Mouse (Mus musculus) right cerebral cortex, adult 2 months (tissue): ENCODE measurements at regions not wholly inside any gene's neighbourhood (a gene's known extent, or its start where the extent isn't known, plus 50 kb on each side); places are given as distances from the start of the nearest gene placed in this dataset.
A peak's percentile ranks its signal among the peaks of the same experiment; 100 is the strongest.

Experiments
- DNase-seq, 2 experiments: peaks; one replicate each; pipeline ENCODE4 v3.0.0; 2021 to 2022; ENCODE audit warnings: low spot score in 2 of 2

DNA sequence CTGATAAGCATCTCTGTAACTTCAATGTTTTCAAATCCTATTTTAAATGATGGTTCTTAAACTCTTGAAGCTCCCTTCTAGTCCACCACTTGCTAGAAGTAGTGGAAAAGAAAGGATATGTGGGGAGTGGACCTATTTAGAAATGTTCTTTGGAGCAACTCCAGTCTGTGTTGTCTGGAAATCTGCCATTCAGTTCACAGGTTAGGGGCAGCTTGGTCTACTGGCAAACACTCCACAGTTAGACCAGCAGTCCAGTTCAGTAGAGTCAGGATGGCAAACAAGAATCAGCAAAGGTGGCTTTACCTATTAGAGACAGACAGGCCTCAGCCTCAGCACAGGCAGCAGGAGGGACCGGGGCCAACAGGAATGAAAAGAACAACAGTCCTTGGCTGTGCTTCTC is 67.3 kb upstream of the Dpyd start:
- DNase-seq: no peak

GRCm38 (mm10) chr3:118500234-118500633 is 61.7 kb upstream of the Dpyd start:
- DNase-seq: peak; percentile 80 to 83

DNA sequence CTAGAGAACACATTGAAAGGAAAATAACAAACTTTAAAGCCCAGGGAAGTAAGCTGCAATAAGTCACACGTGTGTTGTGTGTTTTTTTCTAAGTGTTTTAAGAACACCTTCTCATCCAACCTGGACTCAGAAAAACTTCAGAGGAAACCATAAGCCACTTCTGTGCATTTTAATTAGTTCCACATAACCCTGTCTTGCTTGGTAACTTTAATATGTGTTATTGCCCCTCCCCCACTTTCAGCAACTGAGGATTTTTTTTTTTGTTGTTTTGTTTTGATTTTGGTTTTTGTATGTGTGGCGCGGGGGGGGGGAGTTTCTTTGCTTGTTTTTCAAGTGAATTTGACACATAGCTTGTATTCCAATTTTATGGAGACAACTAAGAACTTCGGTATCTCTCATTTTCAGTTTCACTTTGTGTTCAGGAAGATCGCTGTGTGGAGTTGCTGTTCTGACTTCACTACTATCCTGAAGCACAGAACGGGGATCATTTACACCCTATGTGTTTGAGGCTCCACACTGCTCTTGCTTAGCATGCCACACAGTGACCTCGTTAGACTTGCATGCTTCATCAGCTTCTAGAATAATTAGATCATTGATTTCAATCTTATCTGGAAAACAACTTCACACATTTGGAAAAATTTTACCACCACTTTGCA is 54.2 kb upstream of the Dpyd start:
- no peak for DNase-seq

- no peak for DNase-seq
These were observed 51.1 kb upstream of the Dpyd start for GRCm38 (mm10) chr3:118510837-118511236.

GRCm38 (mm10) chr3:118511969-118512368 is 50.0 kb upstream of the Dpyd start:
- DNase-seq: no peak
